Mouse (Mus musculus) spleen, adult 2 months (tissue): ENCODE data around the gene Mmp13.

Source experiments
- CTCF ChIP-seq: fragments of 200-500 bp; IDR thresholded peaks from 2 replicates; pipeline ENCODE4 v1.5.1; 2011; ENCODE audit warnings: mild to moderate bottlenecking, inconsistent platforms; ENCODE audit not compliant: insufficient read depth, insufficient read length, insufficient replicate concordance; ENCODE audit errors: extremely low read depth
- POLR2A ChIP-seq: fragments of 200-500 bp; IDR thresholded peaks from 2 replicates; pipeline ENCODE4 v1.6.1; 2011; ENCODE audit warnings: low read depth, low read length, inconsistent platforms

- no peak for TF ChIP-seq CTCF
- no peak for TF ChIP-seq POLR2A
These were observed 10.6 kb upstream of the Mmp13 start for GRCm38 (mm10) chr9:7261667-7262066.
